Mouse (Mus musculus): Measurements from ENCODE around the gene Cnot6l. TPM values are rescaled to one million over a fixed set of nuclear protein-coding genes. Genes with fewer than 3 reads are reported as not detected.

The Cnot6l gene
- polyA plus RNA-seq, 1 experiment from 2014 or later = 13.3 TPM

GRCm38 (mm10) chr5:96036125-96036672, 127.8 kb downstream of the Cnot6l start:
- Histone ChIP-seq H3K9ac (ENCODE audit: low read depth, low read length) (no peak overlapping the region), H3K27me3 (replicated peaks; ENCODE audit: control insufficient read depth, insufficient read depth, low read length) (no peaks in the 10 kb centered on the region), H3K4me2 (ENCODE audit: low read depth, low read length) (no peak overlapping the region), H3K36me3 (ENCODE audit: control insufficient read depth, insufficient read depth, low read length) (no peaks in the 10 kb centered on the region), H3K9me3 (ENCODE audit: control insufficient read depth, low read length) (no peaks in the 10 kb centered on the region), H3K4me3 (ENCODE audit: low read length) (no peak overlapping the region), H3K4me1 (ENCODE audit: control insufficient read depth, insufficient read depth, low read length) (no peaks in the 10 kb centered on the region), H3K27ac (ENCODE audit: low read length) (no peak overlapping the region)
- WGBS = 45% methylated on average over 7 of the region's 7 CpGs
- no peak for ATAC-seq

GRCm38 (mm10) chr5:96034101-96034500, 129.9 kb downstream of the Cnot6l start:
- Histone ChIP-seq H3K4me3 (ENCODE audit: low read length) (no peak overlapping the region), H3K27ac (ENCODE audit: low read length) (no peak overlapping the region), H3K36me3 (ENCODE audit: control insufficient read depth, insufficient read depth, low read length) (no peaks in the 10 kb centered on the region), H3K9ac (ENCODE audit: low read depth, low read length) (no peak overlapping the region), H3K9me3 (ENCODE audit: control insufficient read depth, low read length) (no peaks in the 10 kb centered on the region), H3K4me1 (ENCODE audit: control insufficient read depth, insufficient read depth, low read length) (no peaks in the 10 kb centered on the region), H3K4me2 (ENCODE audit: low read depth, low read length) (no peak overlapping the region), H3K27me3 (replicated peaks; ENCODE audit: control insufficient read depth, insufficient read depth, low read length) (no peaks in the 10 kb centered on the region)
- no peak for ATAC-seq
- WGBS = 46% methylated on average over 1 of the region's 1 CpGs

- 74% methylated on average over 2 of the region's 2 CpGs for WGBS
- H3K27ac ChIP-seq (ENCODE audit: low read length) = no peak overlapping the region
- no peaks in the 10 kb centered on the region for H3K27me3 ChIP-seq (replicated peaks; ENCODE audit: control insufficient read depth, insufficient read depth, low read length)
- no peak overlapping the region for H3K4me2 ChIP-seq (ENCODE audit: low read depth, low read length)
- no peak for ATAC-seq
- no peak overlapping the region for H3K9ac ChIP-seq (ENCODE audit: low read depth, low read length)
- H3K36me3 ChIP-seq (ENCODE audit: control insufficient read depth, insufficient read depth, low read length) = no peaks in the 10 kb centered on the region
- no peaks in the 10 kb centered on the region for H3K4me1 ChIP-seq (ENCODE audit: control insufficient read depth, insufficient read depth, low read length)
- no peaks in the 10 kb centered on the region for H3K9me3 ChIP-seq (ENCODE audit: control insufficient read depth, low read length)
- no peak overlapping the region for H3K4me3 ChIP-seq (ENCODE audit: low read length)
These were observed 134.2 kb downstream of the Cnot6l start for GRCm38 (mm10) chr5:96029821-96030220.

Other genes with a start within 250 kb of the Cnot6l start
- gene Cxcl13, start 207.2 kb downstream of the Cnot6l start, polyA plus RNA-seq (2015; fragmentation: Nextera tagmentation; extraction: Ambion mirVana) = 72.3 and 75.4 TPM in 2 replicates
- gene Mrpl1, start 45.3 kb upstream of the Cnot6l start, polyA plus RNA-seq (2015; fragmentation: Nextera tagmentation; extraction: Ambion mirVana) = 25.6 and 26.3 TPM in 2 replicates
- 12.7 and 13.9 TPM in 2 replicates for gene Fras1, start 209.8 kb upstream of the Cnot6l start, polyA plus RNA-seq (2015; fragmentation: Nextera tagmentation; extraction: Ambion mirVana)

Measured in intestine, embryonic 16.5 days (tissue).